Mouse (Mus musculus) embryonic facial prominence, embryonic 12.5 days (tissue): ENCODE measurements around the gene Atf6b. TPM values are rescaled to one million over a fixed set of nuclear protein-coding genes. Genes with fewer than 3 reads are reported as not detected.

Experiments used
- ATAC-seq: fragments of 200-750 bp; cut with Nextera tagmentation; 2 replicates; pipeline ENCODE4 v1.8.0; 2017; ENCODE audit not compliant: insufficient number of reproducible peaks, insufficient read depth, low FRiP score, low TSS enrichment
- H3K27ac ChIP-seq: fragments of 300-500 bp; sonication (generic); 2 replicates; pipeline ENCODE4 v1.5.1; 2016; ENCODE audit warnings: mild to moderate bottlenecking
- H3K27me3 ChIP-seq: fragments of 300-500 bp; sonication (generic); 2 replicates; pipeline ENCODE4 v1.6.1; 2016; ENCODE audit warnings: mild to moderate bottlenecking, moderate library complexity
- H3K36me3 ChIP-seq: fragments of 300-500 bp; sonication (generic); 2 replicates; pipeline ENCODE4 v1.6.1; 2016; ENCODE audit warnings: mild to moderate bottlenecking
- H3K4me1 ChIP-seq: fragments of 300-500 bp; sonication (generic); 2 replicates; pipeline ENCODE4 v1.6.1; 2016
- H3K4me2 ChIP-seq: fragments of 300-500 bp; sonication (generic); replicated peaks from 2 replicates; pipeline ENCODE4 v1.6.1; 2016; ENCODE audit warnings: mild to moderate bottlenecking, moderate library complexity
- H3K4me3 ChIP-seq: fragments of 300-500 bp; sonication (generic); 2 replicates; pipeline ENCODE4 v1.5.1; 2016; ENCODE audit warnings: mild to moderate bottlenecking
- H3K9ac ChIP-seq: fragments of 300-500 bp; sonication (generic); 2 replicates; pipeline ENCODE4 v1.6.1; 2016; ENCODE audit warnings: mild to moderate bottlenecking, moderate library complexity
- H3K9me3 ChIP-seq: fragments of 300-500 bp; sonication (generic); 2 replicates; pipeline ENCODE4 v1.6.1; 2016; ENCODE audit warnings: mild to moderate bottlenecking, moderate library complexity
- WGBS: fragments of 180-500 bp; shearing (Covaris S2); methylation state at CpG from one replicate; pipeline ENCODE4 v1.1.7; 2016; 5-methylcytosine and 5-hydroxymethylcytosine counted together
- polyA plus RNA-seq: library from polyadenylated mRNA; unstranded; fragments of >200 nt; fragmentation: Nextera tagmentation; extraction: Ambion mirVana; gene quantifications from 2 replicates; pipeline ENCODE4 v1.2.1, GENCODE M21; 2016

The Atf6b gene
- polyA plus RNA-seq, 1 experiment from 2014 or later: 110 TPM

DNA sequence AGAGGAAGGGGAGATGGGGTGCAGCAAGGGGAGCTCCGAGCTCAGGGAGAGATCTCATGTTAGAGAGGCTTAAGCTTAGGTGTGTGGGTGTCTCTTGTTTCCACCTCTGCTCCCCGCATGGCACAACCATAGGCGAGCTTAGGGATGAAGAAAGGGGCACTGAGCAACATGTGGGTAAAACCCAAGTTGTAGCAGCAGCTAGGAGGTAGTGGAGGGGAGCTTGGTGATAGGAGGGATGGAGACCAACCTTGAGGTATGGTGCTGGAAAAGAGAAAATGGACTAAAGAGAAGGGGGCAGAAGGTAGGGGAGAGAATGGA lies 12.9 kb downstream of the Atf6b start:
- ATAC-seq: no peak
- Histone ChIP-seq H3K4me1 (0 out of 2 replicates have a peak, but pooled peaks cover 7% of the 10 kb centered on the region), H3K27me3 (peaks cover 37% of the 10 kb centered on the region), H3K27ac (no peak overlapping the region), H3K9ac (no peak overlapping the region), H3K4me3 (no peak overlapping the region), H3K36me3 (no peaks in the 10 kb centered on the region; the same call in 1 of the 2 replicates), H3K4me2 (no peak overlapping the region), H3K9me3 (no peaks in the 10 kb centered on the region)
- 64% methylated on average over 3 of the region's 3 CpGs for WGBS

DNA sequence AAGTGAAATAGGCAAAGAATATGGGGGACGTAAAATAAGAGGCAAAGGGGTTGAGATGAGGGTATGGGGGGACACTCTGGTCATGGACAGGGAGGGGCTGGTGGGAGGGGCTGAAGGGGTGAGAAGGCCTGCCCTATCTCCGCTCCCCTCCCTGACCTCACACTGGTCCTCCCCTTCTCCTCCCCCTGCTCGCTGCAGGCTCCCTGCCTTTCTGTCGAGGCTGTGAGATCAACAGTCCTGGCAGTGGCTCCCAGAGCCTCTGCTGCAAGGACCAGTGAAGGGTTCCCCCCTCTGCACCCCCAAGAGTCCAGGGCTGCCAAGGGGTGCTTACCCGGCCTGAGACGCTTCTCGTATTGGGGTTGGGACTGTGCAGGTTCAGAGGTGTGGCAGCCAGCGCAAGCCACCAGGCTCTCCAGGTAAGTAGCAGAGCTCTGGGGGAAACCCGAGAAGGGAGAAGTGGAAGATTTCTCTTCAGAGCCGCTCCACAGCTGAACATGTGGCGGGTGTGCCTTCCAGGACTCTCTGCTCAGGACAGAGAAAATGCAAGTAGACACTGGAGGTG lies 13.4 kb downstream of the Atf6b start:
- WGBS: 31% methylated on average over 11 of the region's 11 CpGs
- Histone ChIP-seq H3K36me3 (no peaks in the 10 kb centered on the region), H3K9me3 (no peaks in the 10 kb centered on the region), H3K27ac (no peak overlapping the region), H3K4me1 (0 out of 2 replicates have a peak, but pooled peaks cover 7% of the 10 kb centered on the region), H3K4me3 (no peak overlapping the region), H3K4me2 (no peak overlapping the region), H3K27me3 (peaks cover 37% of the 10 kb centered on the region), H3K9ac (no peak overlapping the region)
- ATAC-seq: no peak

DNA sequence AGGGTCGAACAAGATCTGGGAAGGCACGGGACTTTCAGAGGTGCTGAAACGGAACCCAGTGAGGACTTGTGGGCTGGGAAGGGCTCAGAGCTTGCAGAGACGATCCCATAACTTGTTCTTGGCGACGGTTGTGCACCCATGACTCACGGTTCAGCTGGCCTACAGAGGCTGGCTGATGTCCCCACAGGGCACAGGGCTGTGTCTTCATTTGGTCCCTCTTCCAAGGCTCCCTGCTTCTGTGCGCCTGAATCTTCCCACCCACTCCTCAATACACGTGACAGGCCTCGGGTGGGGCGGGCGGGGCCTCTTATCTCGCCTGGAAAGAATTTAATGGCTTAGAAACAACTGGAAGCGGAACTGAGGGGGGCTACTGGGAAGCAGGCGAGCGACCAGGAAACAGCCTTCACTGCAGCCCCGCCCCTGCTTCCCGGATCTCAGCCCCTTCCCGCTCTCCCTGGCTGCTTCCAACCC lies 14.2 kb downstream of the Atf6b start:
- ATAC-seq: no peak
- 0 out of 2 replicates have a peak, but pooled peaks cover 7% of the 10 kb centered on the region for H3K4me1 ChIP-seq
- H3K9ac ChIP-seq: no peak overlapping the region; the same call in 1 of the 2 replicates
- H3K4me2 ChIP-seq: peak overlapping the region; percentile 36
- H3K9me3 ChIP-seq: no peaks in the 10 kb centered on the region
- H3K27ac ChIP-seq: no peak overlapping the region
- no peak overlapping the region; the same call in 1 of the 2 replicates for H3K4me3 ChIP-seq
- H3K27me3 ChIP-seq: peaks cover 37% of the 10 kb centered on the region
- 11% methylated on average over 19 of the region's 19 CpGs for WGBS
- H3K36me3 ChIP-seq: no peaks in the 10 kb centered on the region

DNA sequence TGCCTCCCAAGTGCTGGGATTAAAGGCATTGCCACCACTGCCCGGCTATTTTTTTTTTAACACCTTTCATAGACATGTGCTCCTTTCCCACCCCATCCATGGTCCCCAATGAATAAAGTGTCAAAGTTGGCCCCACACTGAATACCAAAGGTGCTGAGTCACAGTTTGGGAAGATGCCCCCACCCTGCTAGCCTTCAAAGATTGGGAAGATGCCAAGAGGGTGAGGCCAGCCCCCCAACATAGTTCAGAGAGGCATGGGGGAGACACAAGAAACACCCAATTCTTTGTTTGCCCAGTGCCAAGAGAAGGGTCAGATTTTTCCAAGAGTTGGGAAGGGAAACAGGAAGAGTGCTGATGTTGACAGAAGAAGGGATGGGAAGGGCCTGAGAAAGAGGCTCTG lies 15.5 kb downstream of the Atf6b start:
- Histone ChIP-seq H3K4me3 (no peak overlapping the region), H3K9me3 (no peaks in the 10 kb centered on the region), H3K4me2 (no peak overlapping the region), H3K27ac (no peak overlapping the region), H3K27me3 (peaks cover 39% of the 10 kb centered on the region), H3K4me1 (0 out of 2 replicates have a peak, but pooled peaks cover 7% of the 10 kb centered on the region), H3K9ac (no peak overlapping the region), H3K36me3 (no peaks in the 10 kb centered on the region)
- ATAC-seq: no peak
- WGBS: 85% methylated on average over 1 of the region's 1 CpGs

DNA sequence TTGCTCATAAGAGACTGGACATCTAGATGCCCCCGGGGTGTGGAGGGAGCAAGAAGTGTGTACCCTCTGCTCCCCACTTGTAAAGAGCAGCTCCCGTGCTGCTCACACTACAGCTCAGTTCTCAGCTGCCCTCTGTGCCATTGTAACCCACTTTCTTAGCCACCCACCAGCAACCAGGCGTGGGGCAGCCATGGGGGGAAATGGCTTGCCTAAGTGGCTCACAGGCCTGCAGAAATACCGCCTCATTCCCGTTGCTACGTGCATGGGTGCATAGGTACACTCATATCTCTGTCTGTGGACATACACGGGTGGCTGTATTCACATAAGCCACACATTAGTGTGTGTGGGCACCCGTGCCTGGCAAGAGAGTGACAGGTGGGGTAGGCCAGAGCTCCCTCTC lies 16.0 kb downstream of the Atf6b start:
- no peaks in the 10 kb centered on the region for H3K9me3 ChIP-seq
- WGBS: 76% methylated on average over 8 of the region's 8 CpGs
- H3K27ac ChIP-seq: no peak overlapping the region
- no peak overlapping the region for H3K4me2 ChIP-seq
- no peak for ATAC-seq
- no peak overlapping the region for H3K9ac ChIP-seq
- H3K27me3 ChIP-seq: peaks cover 39% of the 10 kb centered on the region
- no peaks in the 10 kb centered on the region for H3K36me3 ChIP-seq
- H3K4me3 ChIP-seq: no peak overlapping the region
- 0 out of 2 replicates have a peak, but pooled peaks cover 7% of the 10 kb centered on the region for H3K4me1 ChIP-seq

GRCm38 (mm10) chr17:34663558-34663957 lies 16.6 kb downstream of the Atf6b start:
- H3K36me3 ChIP-seq: no peaks in the 10 kb centered on the region
- H3K9ac ChIP-seq: no peak overlapping the region
- no peak for ATAC-seq
- H3K4me1 ChIP-seq: 0 out of 2 replicates have a peak, but pooled peaks cover 7% of the 10 kb centered on the region
- H3K27me3 ChIP-seq: peaks cover 39% of the 10 kb centered on the region
- no peak overlapping the region for H3K27ac ChIP-seq
- no peak overlapping the region for H3K4me2 ChIP-seq
- WGBS: 52% methylated on average over 1 of the region's 1 CpGs
- no peaks in the 10 kb centered on the region for H3K9me3 ChIP-seq
- no peak overlapping the region for H3K4me3 ChIP-seq

GRCm38 (mm10) chr17:34664472-34664871 lies 17.5 kb downstream of the Atf6b start:
- ATAC-seq: no peak
- WGBS: 76% methylated on average over 7 of the region's 7 CpGs

GRCm38 (mm10) chr17:34670235-34670634 lies 23.3 kb downstream of the Atf6b start, which contains the start of gene Tnxb:
Gene Tnxb (plus strand): TSS chr17:34670535.
- H3K4me2 ChIP-seq: peak within 1 kb of the TSS; percentile 57
- 54% methylated on average over 7 of the region's 7 CpGs for WGBS
- peaks cover 16% of the 10 kb centered on the region for H3K4me1 ChIP-seq
- H3K27ac ChIP-seq: no peak within 1 kb of the TSS
- H3K9ac ChIP-seq: peak within 1 kb of the TSS; percentile 25; the same call in 1 of the 2 replicates
- peaks cover 65% of the 10 kb centered on the region for H3K27me3 ChIP-seq
- H3K4me3 ChIP-seq: peak within 1 kb of the TSS; percentile 34
- H3K36me3 ChIP-seq: no peaks in the 10 kb centered on the region
- H3K9me3 ChIP-seq: no peaks in the 10 kb centered on the region
- ATAC-seq: no peak

More at GRCm38 (mm10) chr17:34664472-34664871, 17.5 kb downstream of the Atf6b start:
- no peak overlapping the region for H3K27ac ChIP-seq
- 0 out of 2 replicates have a peak, but pooled peaks cover 7% of the 10 kb centered on the region for H3K4me1 ChIP-seq
- H3K36me3 ChIP-seq: no peaks in the 10 kb centered on the region
- H3K27me3 ChIP-seq: peaks cover 36% of the 10 kb centered on the region
- no peaks in the 10 kb centered on the region for H3K9me3 ChIP-seq
- no peak overlapping the region for H3K4me3 ChIP-seq
- H3K4me2 ChIP-seq: no peak overlapping the region
- no peak overlapping the region for H3K9ac ChIP-seq

GRCm38 (mm10) chr17:34671151-34672066 lies 24.5 kb downstream of the Atf6b start:
- no peaks in the 10 kb centered on the region for H3K36me3 ChIP-seq
- peak overlapping the region; percentile 25 for H3K9ac ChIP-seq
- peak overlapping the region; percentile 57 for H3K4me2 ChIP-seq
- WGBS: 9% methylated on average over 93 of the region's 93 CpGs
- H3K4me3 ChIP-seq: peak overlapping the region; percentile 34
- peaks cover 20% of the 10 kb centered on the region for H3K4me1 ChIP-seq
- H3K27ac ChIP-seq: no peak overlapping the region
- peaks cover 71% of the 10 kb centered on the region for H3K27me3 ChIP-seq
- 0 out of 2 replicates have a peak, but pooled peaks have one; percentile 52 for ATAC-seq
- no peaks in the 10 kb centered on the region for H3K9me3 ChIP-seq

GRCm38 (mm10) chr17:34672246-34672792 lies 25.4 kb downstream of the Atf6b start:
- ATAC-seq: no peak
- Histone ChIP-seq H3K27ac (no peak overlapping the region), H3K9me3 (no peaks in the 10 kb centered on the region), H3K4me2 (peak overlapping the region; percentile 57), H3K4me3 (peak overlapping the region; percentile 34), H3K36me3 (no peaks in the 10 kb centered on the region), H3K9ac (peak overlapping the region; percentile 25; the same call in 1 of the 2 replicates), H3K27me3 (peaks cover 69% of the 10 kb centered on the region), H3K4me1 (peaks cover 20% of the 10 kb centered on the region)
- WGBS: 29% methylated on average over 49 of the region's 49 CpGs

DNA sequence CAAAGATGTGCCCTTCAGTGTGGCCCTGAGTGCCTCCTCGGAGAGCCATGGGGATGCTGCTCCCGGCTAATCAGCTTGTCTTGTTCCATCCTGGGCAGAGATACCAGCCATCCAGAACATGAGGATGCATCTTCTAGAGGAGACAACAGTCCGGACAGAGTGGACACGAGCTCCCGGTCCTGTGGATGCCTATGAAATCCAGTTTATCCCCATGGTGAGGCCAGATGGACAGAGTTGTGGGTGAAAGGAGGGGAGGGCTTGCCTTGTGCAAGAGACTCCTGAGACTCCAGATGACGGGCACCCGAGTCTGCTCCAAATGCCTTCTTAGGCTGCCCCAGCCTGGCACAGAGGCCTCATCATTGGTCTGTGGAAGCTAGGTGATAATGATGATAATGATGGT lies 26.2 kb downstream of the Atf6b start:
- WGBS: 82% methylated on average over 7 of the region's 7 CpGs
- ATAC-seq: no peak
- Histone ChIP-seq H3K9me3 (no peaks in the 10 kb centered on the region), H3K9ac (no peak overlapping the region), H3K27ac (no peak overlapping the region), H3K4me1 (peaks cover 20% of the 10 kb centered on the region), H3K27me3 (peaks cover 68% of the 10 kb centered on the region), H3K4me3 (no peak overlapping the region), H3K36me3 (no peaks in the 10 kb centered on the region), H3K4me2 (no peak overlapping the region)
